Mouse (Mus musculus) kidney, postnatal 0 days (tissue): Measurements from ENCODE around the gene Plekhm1. TPM values are rescaled to one million over a fixed set of nuclear protein-coding genes. Genes with fewer than 3 reads are reported as not detected.

Experiments
- ATAC-seq: fragments of 200-750 bp; cut with Nextera tagmentation; replicated peaks from 2 replicates; pipeline ENCODE4 v1.8.0; 2017; ENCODE audit warnings: low read depth, moderate number of reproducible peaks, moderate TSS enrichment, moderate library complexity; ENCODE audit not compliant: low FRiP score
- DNase-seq: peaks from one replicate; pipeline ENCODE4 v3.0.0-alpha.2; 2016; ENCODE audit warnings: low spot score
- H3K27ac ChIP-seq: fragments of 300-500 bp; sonication (generic); 2 replicates; pipeline ENCODE4 v1.5.1; 2014; ENCODE audit warnings: mild to moderate bottlenecking
- H3K27me3 ChIP-seq: fragments of 300-500 bp; sonication (generic); 2 replicates; pipeline ENCODE4 v1.6.1; 2014; ENCODE audit warnings: low read length, mixed read lengths; ENCODE audit not compliant: insufficient read depth
- H3K36me3 ChIP-seq: fragments of 300-500 bp; sonication (generic); 2 replicates; pipeline ENCODE4 v1.6.1; 2014; ENCODE audit warnings: low read length, mixed read lengths; ENCODE audit not compliant: insufficient read depth
- H3K4me1 ChIP-seq: fragments of 300-500 bp; sonication (generic); replicated peaks from 2 replicates; pipeline ENCODE4 v1.6.1; 2014; ENCODE audit warnings: antibody characterized with exemption, low read length, mixed read lengths; ENCODE audit not compliant: insufficient read depth
- H3K4me2 ChIP-seq: fragments of 300-500 bp; sonication (generic); 2 replicates; pipeline ENCODE4 v1.6.1; 2014; ENCODE audit warnings: mild to moderate bottlenecking, low read length, moderate library complexity, mixed read lengths
- H3K4me3 ChIP-seq: fragments of 300-500 bp; sonication (generic); replicated peaks from 2 replicates; pipeline ENCODE4 v1.5.1; 2014; ENCODE audit warnings: low read depth, low read length
- H3K9ac ChIP-seq: fragments of 300-500 bp; sonication (generic); 2 replicates; pipeline ENCODE4 v1.6.1; 2014; ENCODE audit warnings: low read depth, low read length
- H3K9me3 ChIP-seq: fragments of 300-500 bp; sonication (generic); replicated peaks from 2 replicates; pipeline ENCODE4 v1.6.1; 2016; ENCODE audit warnings: low read length, inconsistent platforms, mixed read lengths
- CTCF ChIP-seq: IDR thresholded peaks from 2 replicates; pipeline ENCODE4 v1.5.1; 2016; ENCODE audit warnings: antibody characterized with exemption, low read depth, mild to moderate bottlenecking, moderate library complexity
- WGBS: fragments of 180-500 bp; shearing (Covaris S2); extraction: QIAGEN DNeasy Blood & Tissue Kit; methylation state at CpG from one replicate; pipeline ENCODE4 v1.1.7; 2014; 5-methylcytosine and 5-hydroxymethylcytosine counted together
- polyA plus RNA-seq: library from polyadenylated mRNA; unstranded; fragments of >200 nt; fragmentation: Nextera tagmentation; extraction: Ambion mirVana; gene quantifications from 2 replicates; pipeline ENCODE4 v1.2.1, GENCODE M21; 2015

Plekhm1 gene
- polyA plus RNA-seq, 1 experiment from 2014 or later: 5.4 TPM

GRCm38 (mm10) chr11:103320646-103321045, 91.8 kb downstream of the Plekhm1 start:
- Histone ChIP-seq H3K27me3 (no peaks in the 10 kb centered on the region), H3K4me3 (no peak overlapping the region), H3K9me3 (no peaks in the 10 kb centered on the region), H3K27ac (no peak overlapping the region), H3K9ac (no peak overlapping the region), H3K4me1 (0 out of 2 replicates have a peak, but pooled peaks cover 3% of the 10 kb centered on the region), H3K36me3 (no peaks in the 10 kb centered on the region), H3K4me2 (no peak overlapping the region)
- TF ChIP-seq CTCF: no peak
- DNase-seq: no peak
- ATAC-seq: no peak
- 51% methylated on average over 4 of the region's 4 CpGs for WGBS

- Histone ChIP-seq H3K9me3 (no peaks in the 10 kb centered on the region), H3K4me1 (peaks cover 5% of the 10 kb centered on the region; the same call in 1 of the 2 replicates), H3K27me3 (no peaks in the 10 kb centered on the region), H3K27ac (no peak overlapping the region), H3K4me2 (no peak overlapping the region), H3K4me3 (no peak overlapping the region), H3K9ac (no peak overlapping the region), H3K36me3 (no peaks in the 10 kb centered on the region)
- TF ChIP-seq CTCF: no peak
- WGBS: 83% methylated on average over 8 of the region's 8 CpGs
- DNase-seq (no peak), ATAC-seq (no peak)
These were observed 92.3 kb downstream of the Plekhm1 start for GRCm38 (mm10) chr11:103320196-103320595.

- DNase-seq (no peak), ATAC-seq (no peak)
- 67% methylated on average over 1 of the region's 1 CpGs for WGBS
These were observed 94.4 kb downstream of the Plekhm1 start for GRCm38 (mm10) chr11:103318042-103318441.

GRCm38 (mm10) chr11:103315379-103315778, 97.1 kb downstream of the Plekhm1 start:
- WGBS: 46% methylated on average over 5 of the region's 5 CpGs
- Histone ChIP-seq H3K4me3 (no peak overlapping the region), H3K27ac (peak overlapping the region; percentile 86), H3K4me2 (no peak overlapping the region), H3K9me3 (no peaks in the 10 kb centered on the region), H3K9ac (0 out of 2 replicates have a peak overlapping the region, but pooled peaks have one; percentile 13), H3K36me3 (no peaks in the 10 kb centered on the region), H3K27me3 (no peaks in the 10 kb centered on the region), H3K4me1 (peaks cover 13% of the 10 kb centered on the region)
- no peak for TF ChIP-seq CTCF
- peak; percentile 56 for DNase-seq
- 0 out of 2 replicates have a peak, but pooled peaks have one; percentile 9 for ATAC-seq

More at GRCm38 (mm10) chr11:103318042-103318441, 94.4 kb downstream of the Plekhm1 start:
- H3K4me2 ChIP-seq: no peak overlapping the region
- no peak for TF ChIP-seq CTCF
- H3K4me3 ChIP-seq: no peak overlapping the region
- H3K4me1 ChIP-seq: peaks cover 8% of the 10 kb centered on the region; the same call in 1 of the 2 replicates
- no peak overlapping the region for H3K27ac ChIP-seq
- H3K27me3 ChIP-seq: no peaks in the 10 kb centered on the region
- no peaks in the 10 kb centered on the region for H3K36me3 ChIP-seq
- H3K9ac ChIP-seq: no peak overlapping the region
- H3K9me3 ChIP-seq: no peaks in the 10 kb centered on the region

GRCm38 (mm10) chr11:103314736-103315374, 97.6 kb downstream of the Plekhm1 start:
- Histone ChIP-seq H3K27ac (peak overlapping the region; percentile 86), H3K4me2 (no peak overlapping the region), H3K27me3 (no peaks in the 10 kb centered on the region), H3K4me3 (no peak overlapping the region), H3K4me1 (peaks cover 13% of the 10 kb centered on the region), H3K36me3 (no peaks in the 10 kb centered on the region), H3K9ac (0 out of 2 replicates have a peak overlapping the region, but pooled peaks have one; percentile 13), H3K9me3 (no peaks in the 10 kb centered on the region)
- peak; percentile 44 for DNase-seq
- WGBS: 48% methylated on average over 10 of the region's 10 CpGs
- TF ChIP-seq CTCF: no peak
- ATAC-seq: peak; percentile 44; the same call in 1 of the 2 replicates

Other genes starting within 250 kb of the Plekhm1 start
- 2.6 and 3.4 TPM in 2 replicates for gene Fmnl1, start 241.6 kb downstream of the Plekhm1 start, polyA plus RNA-seq
- 0.37 and 0.47 TPM in 2 replicates for gene 1700023F06Rik, start 204.1 kb downstream of the Plekhm1 start, polyA plus RNA-seq
- gene Spata32, start 194.3 kb downstream of the Plekhm1 start, polyA plus RNA-seq: not detected in 2 replicates
- 3.2 and 3.8 TPM in 2 replicates for gene Map3k14, start 145.2 kb downstream of the Plekhm1 start, polyA plus RNA-seq
- 15.9 and 16.6 TPM in 2 replicates for gene Arhgap27, start 49.0 kb downstream of the Plekhm1 start, polyA plus RNA-seq
- not detected in 2 replicates for gene Lrrc37a, start 91.9 kb upstream of the Plekhm1 start, polyA plus RNA-seq
- gene Gm884, start 208.5 kb upstream of the Plekhm1 start, polyA plus RNA-seq: not detected in 2 replicates
- gene Lyzl6, start 226.2 kb upstream of the Plekhm1 start, polyA plus RNA-seq: not detected in 2 replicates
- 0.14 TPM in 1 of 2 replicates, not detected in the other for gene Rprml, start 236.9 kb upstream of the Plekhm1 start, polyA plus RNA-seq